Mouse (Mus musculus): Measurements from ENCODE around the gene Samd5.

DNA sequence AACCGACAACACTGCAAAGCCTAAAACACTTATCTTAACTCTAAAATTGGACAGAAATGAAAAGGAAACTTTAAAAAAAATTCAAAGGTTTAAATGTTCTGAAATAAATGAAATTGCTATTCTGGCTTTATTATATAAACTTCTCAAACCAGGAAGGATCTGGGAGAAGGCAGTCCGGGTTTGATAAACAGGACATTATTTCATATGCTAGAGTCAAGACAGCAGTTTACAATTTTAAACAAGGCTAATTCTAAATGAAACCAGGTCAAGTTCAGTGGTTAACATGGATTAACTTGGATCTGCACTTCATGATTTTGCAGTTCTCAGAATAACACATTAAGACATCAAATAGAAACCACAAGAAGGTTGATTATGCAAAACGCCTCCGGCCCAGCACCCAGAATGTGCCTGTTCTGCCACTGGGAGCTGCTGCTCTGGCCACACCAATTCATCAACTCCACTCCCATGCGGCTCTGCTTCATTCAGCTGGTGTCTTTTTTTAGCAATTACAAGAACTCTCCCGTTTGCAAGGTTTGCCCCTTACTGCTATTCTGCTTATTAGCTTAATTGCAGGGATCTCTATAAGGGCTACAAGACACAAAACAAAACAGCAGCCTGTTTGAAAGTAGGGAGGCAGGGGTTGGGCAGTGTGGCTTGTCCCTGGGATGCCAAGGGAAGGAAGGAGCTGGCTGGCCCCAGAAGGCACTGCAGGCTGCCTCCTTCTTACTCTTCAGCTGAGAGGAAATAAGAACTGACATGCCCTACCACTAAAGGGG lies 24.8 kb downstream of the Samd5 start:
- TF ChIP-seq CTCF (IDR thresholded peaks at IDR 0.05; ENCODE audit: insufficient read depth, low read depth, low read length) (no peak), POLR2A (IDR thresholded peaks at IDR 0.05; ENCODE audit: insufficient read depth, low read depth, low read length) (no peak)

All from olfactory bulb, adult 2 months (tissue).